Mouse (Mus musculus) T-cell, adult 2 months (primary cell): ENCODE measurements around the gene Psmd4.
A peak's percentile ranks its signal among the peaks of the same experiment; 100 is the strongest.
"Not testable (repeated sequence)": the region's sequence is repeated elsewhere in the genome, so short reads cannot be mapped to it uniquely, and the experiment has no call there.

Experiments used
- DNase-seq: peaks from one replicate; pipeline ENCODE4 v3.0.0; 2022; ENCODE audit warnings: low spot score

Psmd4 gene

DNA sequence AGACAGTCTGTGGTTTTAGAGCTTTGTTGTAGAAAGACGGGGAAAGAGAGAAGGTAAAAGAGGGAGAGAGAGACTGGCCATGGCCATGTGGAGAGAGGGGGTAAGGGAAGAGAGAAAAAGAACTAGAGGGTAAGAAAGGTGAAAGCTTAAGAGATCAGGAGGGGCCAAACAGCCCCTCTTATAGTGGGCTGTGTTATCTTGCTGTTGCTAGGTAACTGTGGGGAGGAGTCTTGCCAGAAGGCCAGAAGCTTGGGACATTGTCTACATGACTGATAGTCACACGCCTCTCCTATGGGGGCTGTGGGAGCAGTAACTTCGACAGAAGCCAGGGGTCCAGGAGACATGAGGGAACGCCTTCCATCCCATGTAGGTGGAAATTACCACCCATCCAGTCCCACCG lies 17.2 kb downstream of the Psmd4 start:
- DNase-seq = no peak

- no peak for DNase-seq
Observed at GRCm38 (mm10) chr3:95024551-95024950, 17.9 kb downstream of the Psmd4 start.

- DNase-seq = not testable (repeated sequence)
Observed at GRCm38 (mm10) chr3:95020956-95021355, 21.5 kb downstream of the Psmd4 start.

- peak; percentile 65 for DNase-seq
Observed at GRCm38 (mm10) chr3:95018741-95019140, 23.7 kb downstream of the Psmd4 start.

DNA sequence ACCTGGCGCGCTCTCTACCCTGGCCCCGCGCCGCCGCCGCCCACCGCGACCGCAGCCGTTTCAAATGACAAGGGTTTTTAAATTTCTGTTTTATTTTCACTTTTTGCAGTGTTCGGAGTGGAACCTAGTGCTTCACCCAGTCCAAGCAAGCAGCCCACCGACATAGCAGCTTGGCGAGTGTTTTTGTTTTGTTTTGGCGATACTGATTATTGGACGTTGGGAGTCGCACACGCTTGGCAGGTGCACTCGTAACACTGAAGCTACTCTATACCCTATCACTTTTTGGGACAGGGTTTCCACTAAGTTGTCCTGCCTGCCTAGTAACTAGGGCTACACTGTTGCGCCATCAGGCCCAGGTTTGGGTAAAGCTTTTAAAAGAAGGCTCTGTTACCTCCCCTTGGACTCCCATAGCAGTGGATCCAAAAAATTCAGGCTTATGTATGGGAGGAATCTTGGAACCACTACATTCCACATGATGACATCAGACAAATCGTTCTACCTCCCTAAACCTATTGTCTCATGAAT lies 25.8 kb downstream of the Psmd4 start:
- no peak for DNase-seq

DNA sequence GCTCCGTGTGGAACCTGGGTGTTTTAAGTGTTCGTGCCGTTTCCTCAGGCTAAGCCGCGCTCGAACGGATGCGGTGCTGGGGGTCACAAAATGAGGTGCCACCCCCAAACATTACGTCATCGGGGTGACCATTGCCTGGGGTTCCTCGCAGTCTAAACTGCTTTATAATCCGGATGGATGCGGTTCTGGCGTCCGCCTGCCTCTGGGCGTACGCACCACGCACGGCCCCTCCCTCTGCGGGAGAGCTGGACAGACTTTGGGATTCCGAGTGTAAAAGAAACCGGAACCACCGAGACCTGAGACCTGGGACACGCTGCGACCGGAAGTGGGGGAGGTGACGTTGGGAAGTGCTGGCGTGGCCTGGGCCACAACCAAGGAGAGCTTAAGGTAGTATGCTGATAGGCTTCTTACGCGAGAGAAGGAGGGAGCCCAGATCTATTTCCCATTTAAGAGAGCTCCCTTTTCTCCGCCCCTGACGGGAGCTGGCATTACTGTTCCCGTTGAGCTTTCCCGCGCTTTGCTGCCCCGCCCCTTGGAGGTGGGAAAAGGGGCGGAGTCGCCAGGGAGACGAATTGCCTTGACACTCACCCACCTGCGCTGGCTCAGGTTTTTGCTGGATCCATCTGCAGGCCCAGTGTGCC lies 26.4 kb downstream of the Psmd4 start:
- DNase-seq = peak; percentile 92

DNA sequence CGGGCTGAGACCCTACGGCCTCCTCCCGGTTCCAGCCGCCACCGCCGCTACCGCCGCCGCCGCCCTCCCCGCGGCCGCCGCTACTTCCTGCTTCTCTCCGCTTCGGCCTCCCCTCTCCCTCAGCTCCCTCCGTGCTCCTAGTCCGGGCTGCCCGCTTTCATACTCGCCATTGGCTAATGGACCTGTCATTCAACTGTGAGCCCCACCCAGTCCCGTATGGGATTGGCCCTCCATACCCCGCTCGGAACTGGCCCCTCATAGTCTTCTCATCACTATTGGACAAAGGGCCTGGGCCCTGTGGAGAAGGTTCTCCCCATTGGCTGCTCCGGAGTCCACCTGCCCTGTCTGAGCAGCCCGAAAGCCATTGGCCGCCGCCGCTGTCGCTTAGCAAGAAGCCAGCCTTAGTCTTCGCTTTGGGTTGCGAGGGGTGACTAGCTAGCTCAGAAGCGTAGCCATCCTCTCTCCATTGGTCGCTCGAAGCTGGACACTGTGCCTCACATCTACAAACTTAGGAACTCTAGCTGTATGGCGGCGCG lies 27.0 kb downstream of the Psmd4 start, which contains the start of gene Zfp687:
Gene Zfp687, minus strand, starts transcription at position 112 of the 536 bp plus-strand sequence.
- peak; percentile 99 for DNase-seq

- peak; percentile 39 for DNase-seq
Observed at GRCm38 (mm10) chr3:95014428-95015151, 27.8 kb downstream of the Psmd4 start.

GRCm38 (mm10) chr3:95013699-95014427 lies 28.6 kb downstream of the Psmd4 start:
- DNase-seq = no peak

GRCm38 (mm10) chr3:95012982-95013381 lies 29.4 kb downstream of the Psmd4 start:
- DNase-seq = no peak

DNA sequence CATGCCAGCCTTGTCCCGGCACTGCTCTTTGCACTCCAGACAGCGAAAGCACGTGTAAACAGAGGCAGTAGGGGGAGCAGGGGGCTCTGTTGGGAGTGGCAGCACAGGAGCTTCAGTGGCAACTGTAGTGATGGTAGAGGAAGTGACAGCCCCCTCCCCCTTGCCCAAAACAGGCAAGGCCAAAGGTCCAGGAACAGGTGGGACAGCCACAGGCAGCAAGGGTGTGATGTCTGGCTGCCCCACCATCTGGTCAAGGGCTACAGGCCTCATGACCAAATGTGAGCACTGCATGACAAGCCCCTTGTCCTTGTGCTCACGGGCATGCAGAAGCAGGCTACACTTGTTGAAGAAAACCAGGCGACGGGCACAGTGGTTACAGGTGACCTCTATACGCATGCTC lies 32.0 kb downstream of the Psmd4 start:
- no peak for DNase-seq

- DNase-seq = no peak
Observed at GRCm38 (mm10) chr3:95007706-95008105, 34.7 kb downstream of the Psmd4 start.

- DNase-seq = no peak
Observed at GRCm38 (mm10) chr3:95005651-95006050, 36.8 kb downstream of the Psmd4 start.

DNA sequence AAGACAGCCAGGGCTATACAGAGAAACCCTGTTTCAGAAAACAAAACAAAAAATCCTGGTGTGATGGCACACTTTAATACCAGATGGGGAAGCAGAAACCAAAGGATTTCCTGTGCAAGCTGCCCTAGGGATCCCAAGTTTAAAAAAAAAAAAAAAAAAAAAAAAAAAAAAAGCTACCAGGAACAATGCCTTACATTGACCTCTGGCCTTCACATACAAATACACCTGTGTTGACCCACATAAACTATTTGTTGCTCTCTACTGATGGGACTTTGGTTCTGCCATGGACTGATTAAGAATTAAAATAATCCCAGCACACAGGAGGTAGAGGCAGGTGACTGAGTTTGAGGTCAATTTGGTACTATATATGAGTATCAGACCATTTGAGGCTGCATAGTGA lies 39.1 kb downstream of the Psmd4 start:
- DNase-seq = no peak

DNA sequence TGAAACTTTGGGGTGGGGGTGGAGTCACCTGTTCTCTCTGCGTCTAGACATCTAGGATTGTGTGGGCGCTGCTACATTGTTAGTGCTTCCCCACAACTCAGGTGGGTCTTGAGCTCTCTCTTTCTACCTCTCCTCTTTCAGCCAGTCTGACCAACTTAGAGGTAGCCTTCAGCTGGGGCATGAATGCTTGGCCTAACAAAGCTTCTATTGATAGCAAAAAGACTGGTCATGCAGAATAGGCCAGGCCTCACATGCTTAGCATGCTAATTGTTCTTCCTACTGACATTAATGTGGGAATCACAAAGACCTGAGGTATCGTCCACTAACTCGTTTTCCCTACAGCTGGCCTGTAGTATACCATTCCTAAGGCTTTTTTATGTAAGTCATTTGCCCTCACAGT lies 39.8 kb downstream of the Psmd4 start:
- DNase-seq = no peak

DNA sequence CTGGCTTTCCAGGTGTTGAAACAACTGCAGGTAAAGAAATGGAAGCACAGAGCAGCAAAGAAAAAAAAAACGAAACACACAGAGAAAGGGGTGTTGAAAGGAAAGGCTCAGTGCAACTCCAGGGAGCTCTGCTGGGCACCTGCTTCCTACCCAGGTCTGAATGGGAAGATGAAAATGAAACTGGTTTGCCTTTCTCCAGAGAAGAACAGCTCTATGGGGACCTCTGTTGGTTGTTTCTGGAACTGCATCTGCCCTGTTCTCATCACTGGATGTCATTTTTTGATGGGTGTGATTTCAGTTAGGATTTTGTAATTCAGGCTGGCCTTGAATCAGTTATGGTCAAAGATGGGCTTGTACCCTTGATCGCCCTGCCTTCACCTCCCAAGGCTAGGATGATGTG lies 45.5 kb downstream of the Psmd4 start:
- DNase-seq = peak; percentile 79

DNA sequence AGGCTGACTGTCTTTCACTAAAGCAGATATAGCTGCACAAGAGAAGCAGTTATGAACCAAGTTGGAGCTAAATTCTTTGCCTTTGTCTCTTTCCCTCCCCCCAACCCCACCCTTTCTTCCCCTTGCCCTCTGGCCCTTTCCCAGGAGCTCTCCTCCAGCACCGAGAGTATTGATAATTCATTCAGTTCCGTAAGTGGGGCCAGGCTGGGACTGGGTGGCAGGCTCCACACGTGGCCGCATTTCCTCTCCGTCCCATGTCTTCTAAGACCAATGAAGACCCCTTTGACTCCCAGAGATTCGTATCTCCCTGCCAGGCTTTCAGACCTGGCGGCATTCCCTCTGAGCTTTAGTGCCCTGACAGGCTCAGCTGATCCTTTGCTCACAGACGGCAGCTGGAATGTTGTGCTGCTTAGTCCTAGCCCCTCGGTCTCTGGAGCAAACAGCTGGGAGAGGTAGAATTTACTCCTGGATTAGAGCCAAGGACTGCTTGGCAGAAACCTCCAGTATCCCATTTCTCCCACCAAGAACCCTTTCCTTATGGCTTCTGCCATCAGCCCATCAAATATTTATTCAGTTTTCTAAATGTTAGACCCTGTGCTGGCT lies 53.2 kb downstream of the Psmd4 start:
- DNase-seq = no peak

GRCm38 (mm10) chr3:94987578-94987977 lies 54.8 kb downstream of the Psmd4 start:
- DNase-seq = no peak

GRCm38 (mm10) chr3:94985513-94985912 lies 56.9 kb downstream of the Psmd4 start:
- no peak for DNase-seq

GRCm38 (mm10) chr3:94984312-94984711 lies 58.1 kb downstream of the Psmd4 start:
- DNase-seq = no peak
